Mouse (Mus musculus) ovary, postnatal 36 days (tissue): Measurements from ENCODE around the gene Ric8a.

Source experiments
- DNase-seq: peaks from one replicate; pipeline ENCODE4 v3.0.0; 2022; ENCODE audit warnings: low spot score, mixed read lengths

The Ric8a gene

GRCm38 (mm10) chr7:140856785-140857549 is at the start of gene Ric8a:
Gene Ric8a (plus strand): TSS chr7:140856957.
- peak; percentile 90 for DNase-seq

GRCm38 (mm10) chr7:140810496-140810895 is 46.3 kb upstream of the Ric8a start:
- DNase-seq: no peak

GRCm38 (mm10) chr7:140811714-140812113 is 45.0 kb upstream of the Ric8a start:
- DNase-seq: no peak

- no peak for DNase-seq
These were observed 43.9 kb upstream of the Ric8a start for GRCm38 (mm10) chr7:140812850-140813249.

- DNase-seq: no peak
These were observed 36.6 kb upstream of the Ric8a start for GRCm38 (mm10) chr7:140820173-140820572.

- no peak for DNase-seq
These were observed 35.5 kb upstream of the Ric8a start for GRCm38 (mm10) chr7:140821305-140821652.

- no peak for DNase-seq
These were observed 35.0 kb upstream of the Ric8a start, which contains the start of gene Zfp941 for GRCm38 (mm10) chr7:140821653-140822329. Gene Zfp941 (minus strand): TSS chr7:140822178.

- DNase-seq: no peak
These were observed 34.0 kb upstream of the Ric8a start for GRCm38 (mm10) chr7:140822731-140823130.

GRCm38 (mm10) chr7:140828171-140828881 is 28.4 kb upstream of the Ric8a start:
- no peak for DNase-seq

- no peak for DNase-seq
These were observed 25.3 kb upstream of the Ric8a start for GRCm38 (mm10) chr7:140831447-140831846.

- DNase-seq: no peak
These were observed 23.4 kb upstream of the Ric8a start for GRCm38 (mm10) chr7:140833341-140833740.

GRCm38 (mm10) chr7:140834968-140835757 is 21.6 kb upstream of the Ric8a start, which contains the start of gene Urah:
Gene Urah (plus strand): TSS chr7:140835018.
- DNase-seq: no peak

- no peak for DNase-seq
These were observed 21.0 kb upstream of the Ric8a start for GRCm38 (mm10) chr7:140835758-140836087.

GRCm38 (mm10) chr7:140836243-140837115 is 20.3 kb upstream of the Ric8a start:
- no peak for DNase-seq

- no peak for DNase-seq
These were observed 17.2 kb upstream of the Ric8a start for GRCm38 (mm10) chr7:140839556-140839955.

- no peak for DNase-seq
These were observed 15.7 kb upstream of the Ric8a start for GRCm38 (mm10) chr7:140840750-140841735.

GRCm38 (mm10) chr7:140843806-140844205 is 13.0 kb upstream of the Ric8a start:
- DNase-seq: no peak

- DNase-seq: peak; percentile 85
These were observed 11.7 kb upstream of the Ric8a start, which contains the start of gene Scgb1c1 for GRCm38 (mm10) chr7:140844905-140845665. Gene Scgb1c1 (plus strand): TSS chr7:140845547.

- DNase-seq: peak; percentile 3
These were observed 11.1 kb upstream of the Ric8a start for GRCm38 (mm10) chr7:140845683-140846082.
